Comparison of ENCODE assay signal across 17 mouse cellular contexts in the genomic region with DNA sequence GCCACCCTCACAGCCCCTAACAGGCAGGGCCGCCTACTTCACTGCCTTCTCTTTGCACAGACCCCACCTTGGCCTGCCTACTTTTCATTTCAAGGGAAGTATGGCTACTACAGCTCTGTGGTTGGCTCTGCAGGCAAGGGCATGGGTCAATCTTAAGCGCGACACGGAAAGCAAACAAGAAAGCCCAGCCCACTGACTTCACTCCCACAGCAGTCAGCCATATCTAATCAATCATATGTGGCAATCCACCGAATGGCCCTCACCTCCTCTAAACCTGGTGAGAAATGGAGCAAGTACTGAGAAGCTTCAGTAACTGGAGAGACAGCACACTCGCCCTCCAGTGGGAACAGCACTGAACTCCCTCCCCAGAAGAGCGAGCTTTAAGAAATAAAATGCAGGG. TPM values are rescaled to one million over a fixed set of nuclear protein-coding genes. Genes with fewer than 3 reads are reported as not detected.
A peak's percentile ranks its signal among the peaks of the same experiment; 100 is the strongest.
DNase-seq lines count a peak whose midpoint lies in the region; ATAC-seq and TF ChIP-seq lines count a peak whose summit lies in the region.
"Had no signal": no experiment of that assay in that cellular context is flagged by ENCODE, and none has a peak within 500 bp of the region (broad histone marks: within the 10 kb centered on the region; RNA-seq: fewer than 3 reads in every experiment).

No protein-coding gene starts in this region.

- no peak for TF ChIP-seq CTCF in thymus, adult 2 months (IDR thresholded peaks at IDR 0.05; ENCODE audit: borderline replicate concordance, control insufficient read depth, extremely low read depth, insufficient read depth, low read length, poor library complexity)
- peak; percentile 16; the same call in 1 of the 2 replicates for TF ChIP-seq CTCF in liver, adult 2 months (IDR thresholded peaks at IDR 0.05; ENCODE audit: low read depth, low read length)
- peak; percentile 33; the same call in 1 of the 2 replicates for TF ChIP-seq CTCF in stomach, postnatal 0 days (IDR thresholded peaks at IDR 0.05; ENCODE audit: low read depth)

- H3K9me3 ChIP-seq in erythroblast, embryonic 14.5 days (ENCODE audit: control insufficient read depth, low read length) = no peaks in the 10 kb centered on the region
- no peaks in the 10 kb centered on the region for H3K9me3 ChIP-seq in stomach, postnatal 0 days (ENCODE audit: control insufficient read depth, low read length)
- no peaks in the 10 kb centered on the region for H3K9me3 ChIP-seq in forebrain, embryonic 12.5 days
- no peaks in the 10 kb centered on the region for H3K9me3 ChIP-seq in midbrain, embryonic 15.5 days
- H3K9me3 ChIP-seq: forebrain, embryonic 10.5 days; limb, embryonic 10.5 days; midbrain, embryonic 13.5 days had no signal

- H3K4me3 ChIP-seq in erythroblast, embryonic 14.5 days (replicated peaks) = peak overlapping the region; percentile 35
- H3K4me3 ChIP-seq in thymus, adult 2 months (ENCODE audit: control insufficient read depth, insufficient read depth, low read length) = peak overlapping the region; percentile 9; the same call in 1 of the 2 replicates
- H3K4me3 ChIP-seq in liver, adult 2 months (ENCODE audit: insufficient read depth, low read depth, low read length) = no peak overlapping the region
- H3K4me3 ChIP-seq in stomach, postnatal 0 days (ENCODE audit: low read depth, low read length) = no peak overlapping the region
- H3K4me3 ChIP-seq in forebrain, embryonic 12.5 days (replicated peaks) = no peak overlapping the region
- no peak overlapping the region for H3K4me3 ChIP-seq in midbrain, embryonic 15.5 days
- H3K4me3 ChIP-seq: forebrain, embryonic 10.5 days; limb, embryonic 10.5 days; midbrain, embryonic 13.5 days had no signal

- peak overlapping the region; percentile 59; the same call in 1 of the 2 replicates for H3K9ac ChIP-seq in liver, adult 2 months (ENCODE audit: low read depth, low read length)
- no peak overlapping the region for H3K9ac ChIP-seq in stomach, postnatal 0 days (ENCODE audit: low read length)
- H3K9ac ChIP-seq in forebrain, embryonic 12.5 days = no peak overlapping the region; the same call in 1 of the 2 replicates
- H3K9ac ChIP-seq in midbrain, embryonic 15.5 days = no peak overlapping the region
- H3K9ac ChIP-seq: midbrain, embryonic 13.5 days had no signal

- H3K27me3 ChIP-seq in erythroblast, embryonic 14.5 days (ENCODE audit: control insufficient read depth) = peaks cover 9% of the 10 kb centered on the region
- H3K27me3 ChIP-seq in thymus, adult 2 months (ENCODE audit: control insufficient read depth, insufficient read depth, low read length) = no peaks in the 10 kb centered on the region
- H3K27me3 ChIP-seq in liver, adult 2 months (ENCODE audit: control insufficient read depth, insufficient read depth, low read length) = no peaks in the 10 kb centered on the region
- H3K27me3 ChIP-seq in stomach, postnatal 0 days (ENCODE audit: control insufficient read depth, insufficient read depth, low read length) = no peaks in the 10 kb centered on the region
- peaks cover 7% of the 10 kb centered on the region for H3K27me3 ChIP-seq in forebrain, embryonic 12.5 days
- H3K27me3 ChIP-seq in midbrain, embryonic 15.5 days (replicated peaks) = 0 out of 2 replicates have a peak, but pooled peaks cover 4% of the 10 kb centered on the region

- peaks cover 43% of the 10 kb centered on the region for H3K79me2 ChIP-seq in liver, adult 2 months (ENCODE audit: control insufficient read depth, insufficient read depth, low read length)

- peaks cover 38% of the 10 kb centered on the region for H3K36me3 ChIP-seq in erythroblast, embryonic 14.5 days (ENCODE audit: control insufficient read depth)
- H3K36me3 ChIP-seq in thymus, adult 2 months (ENCODE audit: control insufficient read depth, insufficient read depth, low read length) = no peaks in the 10 kb centered on the region
- no peaks in the 10 kb centered on the region for H3K36me3 ChIP-seq in liver, adult 2 months (ENCODE audit: control insufficient read depth, insufficient read depth, low read length)
- H3K36me3 ChIP-seq in stomach, postnatal 0 days (ENCODE audit: control insufficient read depth, insufficient read depth, low read length) = no peaks in the 10 kb centered on the region
- no peaks in the 10 kb centered on the region for H3K36me3 ChIP-seq in forebrain, embryonic 12.5 days (replicated peaks)
- no peaks in the 10 kb centered on the region for H3K36me3 ChIP-seq in midbrain, embryonic 15.5 days (replicated peaks)
- H3K36me3 ChIP-seq: forebrain, embryonic 10.5 days; limb, embryonic 10.5 days; midbrain, embryonic 13.5 days had no signal

- no peak for TF ChIP-seq POLR2A in thymus, adult 2 months (IDR thresholded peaks at IDR 0.05; ENCODE audit: control insufficient read depth, extremely low read depth, insufficient read depth, low read length, poor library complexity)
- no peak for TF ChIP-seq POLR2A in liver, adult 2 months (IDR thresholded peaks at IDR 0.05; ENCODE audit: extremely low read depth, insufficient read depth, low read length)

- WGBS in thymus, adult 2 months = 93% methylated on average over 7 of the region's 7 CpGs
- WGBS in liver, adult 2 months = 21% methylated on average over 7 of the region's 7 CpGs
- 32% methylated on average over 7 of the region's 7 CpGs for WGBS in stomach, postnatal 0 days
- 80% methylated on average over 7 of the region's 7 CpGs for WGBS in forebrain, embryonic 12.5 days
- 58% methylated on average over 7 of the region's 7 CpGs for WGBS in midbrain, embryonic 15.5 days

- no peak for TF ChIP-seq EP300 in stomach, postnatal 0 days (optimal IDR thresholded peaks at IDR 0.05)

- H3K4me2 ChIP-seq in stomach, postnatal 0 days (replicated peaks; ENCODE audit: low read depth) = no peak overlapping the region
- H3K4me2 ChIP-seq in forebrain, embryonic 12.5 days = no peak overlapping the region
- H3K4me2 ChIP-seq in midbrain, embryonic 15.5 days = no peak overlapping the region
- H3K4me2 ChIP-seq: midbrain, embryonic 13.5 days had no signal

- H3K4me1 ChIP-seq in erythroblast, embryonic 14.5 days (ENCODE audit: control insufficient read depth) = peaks cover 61% of the 10 kb centered on the region
- H3K4me1 ChIP-seq in thymus, adult 2 months (replicated peaks; ENCODE audit: control insufficient read depth, insufficient read depth, low read length) = peaks cover 30% of the 10 kb centered on the region
- peaks cover 36% of the 10 kb centered on the region for H3K4me1 ChIP-seq in liver, adult 2 months (ENCODE audit: control insufficient read depth, insufficient read depth, low read length)
- 0 out of 2 replicates have a peak, but pooled peaks cover 2% of the 10 kb centered on the region for H3K4me1 ChIP-seq in stomach, postnatal 0 days (replicated peaks; ENCODE audit: control insufficient read depth, insufficient read depth)
- peaks cover 35% of the 10 kb centered on the region for H3K4me1 ChIP-seq in forebrain, embryonic 12.5 days
- peaks cover 25% of the 10 kb centered on the region for H3K4me1 ChIP-seq in midbrain, embryonic 15.5 days

- ATAC-seq in erythroblast, adult 5-6 weeks (replicated peaks; ENCODE audit: low FRiP score, poor library complexity, severe bottlenecking) = no peak
- ATAC-seq in stomach, postnatal 0 days (ENCODE audit: low FRiP score, low TSS enrichment) = peak; percentile 68
- ATAC-seq in forebrain, embryonic 12.5 days (ENCODE audit: low FRiP score) = no peak
- no peak for ATAC-seq in midbrain, embryonic 15.5 days (replicated peaks)
- ATAC-seq: midbrain, embryonic 13.5 days had no signal

- H3K27ac ChIP-seq in thymus, adult 2 months (ENCODE audit: control insufficient read depth, insufficient read depth, low read length) = peak overlapping the region; percentile 32; the same call in 1 of the 2 replicates
- H3K27ac ChIP-seq in liver, adult 2 months (replicated peaks; ENCODE audit: insufficient read depth, low read depth, low read length) = peak overlapping the region; percentile 66
- H3K27ac ChIP-seq in stomach, postnatal 0 days (replicated peaks) = no peak overlapping the region
- H3K27ac ChIP-seq in forebrain, embryonic 12.5 days = no peak overlapping the region
- no peak overlapping the region for H3K27ac ChIP-seq in midbrain, embryonic 15.5 days
- H3K27ac ChIP-seq: forebrain, embryonic 10.5 days; limb, embryonic 10.5 days; midbrain, embryonic 13.5 days had no signal

- DNase-seq in thymus, adult 2 months = no peak
- no peak for DNase-seq in thymus, adult 18-20 months
- DNase-seq in liver, adult 2 months (ENCODE audit: extremely low read depth, low read depth, low spot score) = peak; percentile 95
- DNase-seq in stomach, postnatal 0 days (ENCODE audit: low spot score) = peak; percentile 76
- DNase-seq: B cell, adult 2 months; cerebellum, postnatal 36 days; gastrocnemius, postnatal 36 days; heart, postnatal 4 days; kidney, postnatal 25 days; right cerebral cortex, postnatal 4 days had no signal

RNA-seq across cellular contexts. Expression of a gene that starts 4.0 kb away (rescaled TPM):
- 0.31 and 0.49 TPM in 2 replicates for polyA plus RNA-seq in erythroblast, embryonic 14.5 days (2012)
- 16.7 and 30.1 TPM in 2 replicates for total RNA-seq in erythroblast, adult 5-6 weeks (2015; ENCODE audit: low replicate concordance)
- total RNA-seq in erythroblast, adult 5-6 weeks (2017; ENCODE audit: low replicate concordance) = 21.6 and 38.2 TPM in 2 replicates
- polyA plus RNA-seq in thymus, adult 2 months (2012; rRNA removed) = 54.5 and 61.0 TPM in 2 replicates
- total RNA-seq in liver, adult 2 months (2014; rRNA removed) = 64.2 and 77.9 TPM in 2 replicates
- polyA plus RNA-seq in liver, adult 2 months (2012; rRNA removed) = 25.8 and 28.2 TPM in 2 replicates
- polyA plus RNA-seq in stomach, postnatal 0 days (2015; fragmentation: Nextera tagmentation; extraction: Ambion mirVana) = 22.6 and 25.2 TPM in 2 replicates
- polyA plus RNA-seq in forebrain, embryonic 12.5 days (2016; fragmentation: Nextera tagmentation; extraction: Ambion mirVana) = 38.1 and 39.7 TPM in 2 replicates
- polyA plus RNA-seq in midbrain, embryonic 15.5 days (2015; fragmentation: Nextera tagmentation; extraction: Ambion mirVana) = 32.7 and 35.7 TPM in 2 replicates

Comparison
In these comparisons a context has a peak if more than half of its experiments do, and no peak if none do; other contexts are left out.
1. H3K4me3 ChIP-seq: peak in erythroblast, embryonic 14.5 days (single experiment) and thymus, adult 2 months (single experiment); none in liver, adult 2 months (single experiment), stomach, postnatal 0 days (single experiment), forebrain, embryonic 12.5 days (single experiment) and midbrain, embryonic 15.5 days (single experiment).
2. DNase-seq: peak in liver, adult 2 months (single experiment) and stomach, postnatal 0 days (single experiment); none in thymus, adult 2 months (single experiment) and thymus, adult 18-20 months (0 of 2).
3. H3K27ac ChIP-seq: peak in thymus, adult 2 months (single experiment) and liver, adult 2 months (single experiment); none in stomach, postnatal 0 days (single experiment), forebrain, embryonic 12.5 days (single experiment) and midbrain, embryonic 15.5 days (single experiment).
4. RNA of a gene that starts 4.0 kb away (polyA plus RNA-seq): 54.5 to 61.0 TPM in thymus, adult 2 months, 38.1 to 39.7 TPM in forebrain, embryonic 12.5 days, 32.7 to 35.7 TPM in midbrain, embryonic 15.5 days, 25.8 to 28.2 TPM in liver, adult 2 months and 22.6 to 25.2 TPM in stomach, postnatal 0 days; 0.31 to 0.49 TPM in erythroblast, embryonic 14.5 days; every median in the first group is over 10 times any median in the second.